Mouse (Mus musculus): ENCODE measurements at regions not wholly inside any gene's neighbourhood (a gene's known extent, or its start where the extent isn't known, plus 50 kb on each side); places are given as distances from the start of the nearest gene placed in this dataset.

DNA sequence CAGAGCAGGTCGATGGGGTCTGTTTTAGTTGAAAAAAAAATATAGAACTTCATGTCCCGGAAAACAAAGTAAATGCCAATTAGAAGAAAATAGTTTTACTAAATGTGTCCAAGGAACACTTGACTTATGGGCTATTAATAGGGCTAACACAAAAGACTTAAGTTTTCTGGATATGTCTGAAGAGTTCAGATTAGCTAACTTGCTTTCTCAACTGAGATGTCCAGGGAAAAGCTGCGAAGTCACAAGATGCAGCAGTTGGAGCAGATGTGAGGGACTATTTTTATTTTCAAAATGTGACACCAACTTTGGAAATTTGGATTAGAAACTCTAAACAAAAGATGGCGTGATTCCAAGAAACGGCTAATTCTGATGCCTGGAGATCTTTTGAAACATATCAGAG lies 593.2 kb upstream of the Nrp1 start:
- TF ChIP-seq POLR2AphosphoS2 (IDR thresholded peaks at IDR 0.05; ENCODE audit: insufficient read length, low read depth) (no peak), POLR2A (IDR thresholded peaks at IDR 0.05; ENCODE audit: insufficient read length, low read depth) (no peak), MYOD1 (IDR thresholded peaks at IDR 0.05; ENCODE audit: control insufficient read depth in 1 of 3, insufficient read length in 2 of 3, low read depth in 2 of 3) (no peak), MAX (IDR thresholded peaks at IDR 0.05; ENCODE audit: low read depth) (no peak), MYOG (IDR thresholded peaks at IDR 0.05; ENCODE audit: control insufficient read depth in 1 of 3, insufficient read depth in 1 of 3, insufficient read length in 2 of 3, low read depth in 2 of 3) (no peak)

Measured in myocyte (in vitro differentiated cells).